Mouse (Mus musculus): ENCODE data around the gene Cdc42bpb. TPM values are rescaled to one million over a fixed set of nuclear protein-coding genes. Genes with fewer than 3 reads are reported as not detected.
A peak's percentile ranks its signal among the peaks of the same experiment; 100 is the strongest.

The Cdc42bpb gene
- 100 to 1,000 TPM; 138 to 141 TPM for total RNA-seq (2021)
- long read RNA-seq, experiment 1, full-length matches to known transcripts: 12 of 76 reads
- long read RNA-seq, experiment 1, partial matches to known transcripts: 56 of 76 reads
- long read RNA-seq, experiment 1, other reads (novel, unspliced or antisense): 8 of 76 reads
- long read RNA-seq, experiment 2, full-length matches to known transcripts: 12 of 58 reads
- long read RNA-seq, experiment 2, partial matches to known transcripts: 39 of 58 reads
- long read RNA-seq, experiment 2, other reads (novel, unspliced or antisense): 7 of 58 reads

DNA sequence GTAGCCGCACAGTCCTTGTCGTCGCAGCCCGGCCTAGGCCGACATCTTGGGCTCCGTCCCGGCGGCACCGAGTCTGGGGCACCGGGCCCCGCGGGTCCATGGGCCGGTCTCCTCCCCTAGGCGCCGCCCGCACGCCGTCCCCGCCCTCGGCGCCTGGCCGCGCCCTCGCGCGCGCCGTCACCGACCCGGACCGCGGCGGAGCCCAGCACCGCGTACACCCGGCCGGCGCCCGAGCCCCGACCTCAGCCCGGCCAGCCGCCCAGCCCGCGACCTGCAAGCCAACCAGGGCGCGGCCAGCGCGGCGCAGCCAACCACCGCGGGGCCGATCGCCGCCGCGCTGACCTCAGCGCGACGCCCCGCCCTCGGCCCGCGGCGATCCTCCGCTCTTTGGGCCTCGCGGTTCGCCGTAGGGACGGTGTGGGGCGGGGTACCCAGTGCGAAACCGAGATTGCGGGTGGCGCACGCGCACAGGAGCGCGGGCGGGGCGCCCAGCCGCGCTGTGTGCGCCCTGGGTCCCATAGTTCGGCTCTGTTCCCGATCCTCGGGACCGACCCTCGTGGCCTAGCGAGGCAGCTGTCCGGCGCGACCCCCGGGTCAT lies at the start of gene Cdc42bpb:
Gene Cdc42bpb (minus strand): TSS at position 343 of the 598 bp plus-strand sequence.
- peak; percentile 92 to 96 for DNase-seq (ENCODE audit: low spot score in 2 of 2)
- intact Hi-C loops (cut with DNase I): loop anchor here (5.0 kb wide), 1 partner anchor 45 kb away; no protein-coding TSS in a partner anchor

GRCm38 (mm10) chr12:111425789-111426460 lies 48.4 kb upstream of the Cdc42bpb start:
- DNase-seq (ENCODE audit: low spot score in 2 of 2): peak; percentile 87 to 94
- intact Hi-C loops (cut with DNase I): loop anchor here (1.0 to 10.0 kb wide), 3 partner anchors 34 to 219 kb away; no protein-coding TSS in a partner anchor

- intact Hi-C loops (cut with DNase I): loop anchor here (5.0 to 10.0 kb wide), 2 partner anchors 77 to 220 kb away; no protein-coding TSS in a partner anchor
- DNase-seq (ENCODE audit: low spot score in 2 of 2): peak; percentile 81 to 86
Observed at GRCm38 (mm10) chr12:111425258-111425657, 47.7 kb upstream of the Cdc42bpb start.

- intact Hi-C loops (cut with DNase I): loop anchor here (10.0 kb wide), 1 partner anchor 220 kb away; no protein-coding TSS in a partner anchor
Observed at GRCm38 (mm10) chr12:111424547-111424946, 47.0 kb upstream of the Cdc42bpb start.

DNA sequence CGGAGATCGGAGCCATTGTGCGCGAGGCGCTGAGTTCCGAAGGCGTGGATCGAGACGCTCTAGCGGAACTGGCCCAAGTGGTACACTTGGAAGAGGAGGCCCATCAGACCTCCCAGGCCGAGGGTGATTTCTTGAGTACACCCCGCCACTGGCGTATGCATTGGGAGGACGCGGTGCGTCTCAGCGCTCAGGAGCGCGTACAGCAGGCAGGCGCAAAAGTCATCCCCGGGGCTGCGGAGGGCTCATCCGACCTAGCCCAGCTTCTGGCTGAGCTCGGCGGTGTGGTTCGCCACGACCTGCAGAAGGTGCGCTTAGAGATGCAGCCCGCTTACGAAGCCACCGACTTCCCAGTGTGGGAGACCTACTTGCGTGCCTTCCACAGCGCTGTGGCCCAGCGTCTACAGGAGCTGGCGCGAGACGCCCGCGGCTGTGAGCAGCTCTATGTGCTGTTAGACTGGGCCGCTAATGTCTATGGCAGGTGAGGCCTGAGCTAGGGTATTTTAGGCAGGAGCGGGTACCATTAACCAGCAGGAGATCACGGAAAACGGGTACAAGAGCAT lies 46.1 kb upstream of the Cdc42bpb start:
- intact Hi-C loops (cut with DNase I): loop anchor here (10.0 kb wide), 1 partner anchor 221 kb away; no protein-coding TSS in a partner anchor
- DNase-seq (ENCODE audit: low spot score in 2 of 2): no peak

More at GRCm38 (mm10) chr12:111424547-111424946, 47.0 kb upstream of the Cdc42bpb start:
- DNase-seq (ENCODE audit: low spot score in 2 of 2): no peak

GRCm38 (mm10) chr12:111422852-111423251 lies 45.3 kb upstream of the Cdc42bpb start:
- no peak for DNase-seq (ENCODE audit: low spot score in 2 of 2)
- intact Hi-C loops (cut with DNase I): loop anchor here (10.0 kb wide), 1 partner anchor 222 kb away; no protein-coding TSS in a partner anchor

GRCm38 (mm10) chr12:111420946-111421709 lies 43.6 kb upstream of the Cdc42bpb start:
- intact Hi-C loops (cut with DNase I): loop anchor here (10.0 kb wide), 1 partner anchor 224 kb away; no protein-coding TSS in a partner anchor
- no peak for DNase-seq (ENCODE audit: low spot score in 2 of 2)

DNA sequence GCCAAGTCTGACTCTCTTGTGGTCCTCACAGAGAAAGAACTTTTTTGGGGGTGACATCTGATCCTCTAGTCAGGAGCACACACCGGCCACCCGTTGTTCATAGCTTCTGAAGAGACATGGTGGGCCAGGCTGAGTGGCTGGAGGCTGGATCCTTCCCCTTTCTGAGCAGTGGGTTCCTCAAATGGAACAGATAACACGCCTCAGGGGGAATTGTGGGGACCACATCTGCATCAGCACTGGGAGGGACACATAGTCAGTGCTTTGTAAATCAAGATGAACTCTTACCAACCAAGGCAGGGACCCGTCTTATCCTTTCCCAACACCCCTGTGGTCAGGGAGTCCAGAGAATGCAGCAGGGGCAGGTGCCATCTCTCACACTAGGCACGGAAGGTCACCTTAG lies 42.4 kb upstream of the Cdc42bpb start:
- DNase-seq (ENCODE audit: low spot score in 2 of 2): no peak
- intact Hi-C loops (cut with DNase I): loop anchor here (10.0 kb wide), 1 partner anchor 225 kb away; no protein-coding TSS in a partner anchor

DNA sequence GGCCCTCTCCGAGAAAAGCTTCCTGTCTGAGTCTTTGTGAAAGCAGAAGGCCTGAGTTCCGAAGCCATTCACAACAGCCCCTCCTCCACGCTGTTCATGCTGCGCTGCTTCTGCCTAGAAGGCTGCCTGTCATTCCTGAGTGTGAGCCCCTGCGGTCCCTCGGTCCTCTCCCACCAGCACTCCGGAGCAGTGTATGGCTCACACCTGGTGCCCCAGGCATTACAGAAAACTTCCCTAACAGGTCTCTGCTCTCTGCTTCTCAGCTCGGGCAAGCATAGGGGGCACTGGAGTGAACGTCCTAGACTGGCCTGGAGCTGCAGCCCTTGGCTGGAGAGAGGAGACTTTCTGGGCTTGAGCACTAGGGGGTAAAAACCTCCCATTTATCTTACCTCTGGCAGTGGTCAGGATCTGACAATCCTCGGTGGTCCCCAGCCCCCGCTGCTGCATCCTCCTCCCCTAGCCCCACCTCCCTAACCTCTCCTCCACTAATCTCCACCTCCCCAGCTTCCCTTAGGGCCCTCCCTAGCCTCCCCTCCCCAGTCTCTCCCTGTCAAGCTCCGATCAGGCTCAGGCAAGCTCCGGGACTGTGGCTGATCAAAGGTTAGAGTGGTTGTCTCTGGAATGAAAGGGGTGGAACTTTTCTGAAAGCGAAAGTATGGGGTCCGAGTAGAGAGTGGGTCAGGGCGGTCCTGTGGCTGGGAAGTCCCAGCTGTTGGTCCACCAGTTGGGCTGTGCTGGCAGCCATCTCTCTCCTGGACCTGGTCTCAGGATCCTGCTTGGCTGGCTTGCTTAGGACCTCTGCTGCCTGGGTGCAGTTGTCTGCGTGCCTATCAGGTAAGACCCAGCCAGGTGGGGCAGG lies 39.6 kb upstream of the Cdc42bpb start, which contains the start of gene Exoc3l4:
Gene Exoc3l4 (plus strand): TSS at position 97 of the 859 bp plus-strand sequence.
- DNase-seq (ENCODE audit: low spot score in 2 of 2): no peak

GRCm38 (mm10) chr12:111413300-111413699 lies 35.8 kb upstream of the Cdc42bpb start:
- intact Hi-C loops (cut with DNase I): no loop called here
- DNase-seq (ENCODE audit: low spot score in 2 of 2): peak; percentile 89 to 90

More for the DNA sequence above, 39.6 kb upstream of the Cdc42bpb start, which contains the start of gene Exoc3l4:
- intact Hi-C loops (cut with DNase I): no loop called here

- DNase-seq (ENCODE audit: low spot score in 2 of 2): no peak
- intact Hi-C loops (cut with DNase I): no loop called here
Observed at GRCm38 (mm10) chr12:111412581-111413284, 35.2 kb upstream of the Cdc42bpb start.

- intact Hi-C loops (cut with DNase I): no loop called here
- DNase-seq (ENCODE audit: low spot score in 2 of 2): no peak
Observed at GRCm38 (mm10) chr12:111411631-111412355, 34.3 kb upstream of the Cdc42bpb start.

DNA sequence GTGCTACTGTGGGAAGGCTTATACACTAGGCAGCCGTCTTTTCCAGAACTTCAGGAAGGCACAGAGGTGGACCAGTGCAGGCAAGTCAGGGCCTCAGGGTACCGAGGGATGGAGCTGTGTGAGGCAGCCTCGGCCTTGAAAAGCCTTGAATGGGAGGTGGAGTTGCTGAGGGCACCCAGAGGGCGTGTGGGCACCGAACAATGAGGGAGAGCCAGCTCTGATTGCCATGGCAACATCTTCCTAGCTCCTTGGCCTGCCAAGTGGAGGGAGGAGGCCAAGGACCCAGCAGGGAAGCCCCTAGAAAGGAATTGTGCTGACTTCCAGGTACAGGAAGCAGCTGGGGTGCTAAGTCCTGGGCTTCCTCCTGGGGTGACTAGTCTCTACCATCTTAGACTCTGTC lies 32.1 kb upstream of the Cdc42bpb start:
- intact Hi-C loops (cut with DNase I): no loop called here
- DNase-seq (ENCODE audit: low spot score in 2 of 2): peak in 1 of 2 experiments; percentile 28

DNA sequence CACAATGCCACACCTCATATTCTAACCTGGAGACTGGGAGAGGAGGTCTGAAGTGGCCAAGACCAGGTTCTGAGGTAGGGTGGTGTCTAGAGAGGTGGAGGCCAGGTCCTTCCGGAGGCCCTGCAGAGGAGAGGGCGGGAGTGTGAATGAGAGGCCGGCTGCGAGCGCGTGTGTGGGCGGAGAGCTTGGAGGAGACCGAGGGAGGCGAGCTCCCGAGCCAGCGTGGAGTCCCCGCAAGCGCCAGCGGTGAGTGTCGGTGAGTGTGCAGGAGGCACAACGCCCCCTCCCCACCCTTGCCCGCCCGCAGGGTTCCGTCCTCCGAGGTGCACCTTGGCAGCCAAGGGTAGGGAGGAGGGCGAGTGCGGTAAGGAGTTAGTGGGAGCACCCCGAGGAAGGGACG lies 29.1 kb upstream of the Cdc42bpb start, which contains the start of gene Lbhd2:
Gene Lbhd2 (plus strand): TSS at position 188 of the 400 bp plus-strand sequence.
- intact Hi-C loops (cut with DNase I): no loop called here
- no peak for DNase-seq (ENCODE audit: low spot score in 2 of 2)

DNA sequence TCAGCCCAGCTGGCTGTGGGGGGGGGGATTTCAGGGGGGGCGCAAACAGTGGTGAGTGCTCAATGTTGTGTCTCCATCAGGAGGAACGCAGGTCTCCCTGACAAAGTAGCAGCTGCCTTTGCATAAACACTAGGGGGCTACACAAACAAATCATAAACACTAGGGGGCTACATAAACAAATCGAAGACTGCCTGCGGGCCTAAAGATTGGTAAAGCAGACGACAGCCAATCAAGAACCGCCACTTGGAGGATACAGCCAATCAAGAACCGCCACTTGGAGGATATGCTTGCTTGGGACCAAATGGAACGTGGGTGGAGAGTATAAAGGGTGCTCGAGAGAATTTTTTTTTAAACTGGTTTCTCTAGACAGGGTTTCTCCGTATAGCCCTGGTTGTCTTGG lies 27.4 kb upstream of the Cdc42bpb start:
- intact Hi-C loops (cut with DNase I): no loop called here
- no peak for DNase-seq (ENCODE audit: low spot score in 2 of 2)

DNA sequence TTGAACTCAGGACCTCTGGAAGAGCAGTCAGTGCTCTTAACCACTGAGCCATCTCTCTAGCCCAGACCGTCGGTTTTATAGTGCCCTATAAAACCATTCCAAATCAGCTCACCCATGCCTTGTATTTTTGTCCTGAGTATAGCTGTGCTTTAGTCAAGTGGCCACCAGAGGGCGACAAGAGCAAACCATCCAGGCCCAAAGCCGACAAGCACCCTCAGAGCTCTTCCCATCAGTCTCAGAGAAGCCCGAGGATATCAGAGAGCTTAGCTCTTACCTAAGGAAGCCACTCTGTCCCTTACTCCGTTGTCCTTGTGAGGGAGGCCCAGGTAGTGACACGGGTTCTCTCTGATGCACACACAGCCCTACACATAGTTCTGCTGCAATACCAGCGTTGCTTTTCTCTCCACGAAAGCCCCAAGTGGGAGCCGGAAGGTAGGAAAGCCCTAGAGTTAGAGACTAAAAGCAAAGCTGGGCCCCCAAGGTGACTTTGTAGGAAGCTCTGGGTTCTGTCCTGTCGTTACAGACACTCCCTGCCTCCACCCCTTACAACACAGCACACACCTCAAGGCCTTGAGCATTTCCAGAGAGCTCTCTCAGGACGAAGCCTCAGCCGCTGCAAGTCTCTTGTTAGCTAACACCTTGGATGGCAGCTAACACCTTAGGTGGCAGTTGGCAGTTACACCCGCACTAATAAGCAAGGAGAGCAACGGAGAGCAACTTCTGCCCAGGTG lies 24.1 kb upstream of the Cdc42bpb start:
- peak; percentile 85 for DNase-seq (ENCODE audit: low spot score in 2 of 2)

More for the DNA sequence above, 24.1 kb upstream of the Cdc42bpb start:
- intact Hi-C loops (cut with DNase I): no loop called here

Data from left cerebral cortex, postnatal 14 days (tissue).